Mouse (Mus musculus) liver, adult 10 weeks (tissue): ENCODE results near the gene Srsy. TPM values are rescaled to one million over a fixed set of nuclear protein-coding genes. Genes with fewer than 3 reads are reported as not detected.

Experiments used
- polyA plus RNA-seq: library from polyadenylated mRNA; stranded (reverse); fragments of 350-450 nt; fragmentation: Illumina TruSeq; extraction: RNeasy Lipid Tissue Mini Kit (QIAGEN cat#74804); gene quantifications from one replicate; pipeline ENCODE4 v1.2.3, GENCODE M21; 2014; ENCODE audit warnings: low read depth, low replicate concordance

Srsy gene
- not detected for polyA plus RNA-seq

GRCm38 (mm10) chrY:17937230-17937629 is at the start of gene Srsy:
TSS of gene Srsy (minus strand) at chrY:17937330.

Other genes starting within 250 kb of the Srsy start
- not detected for gene Gm21904, start 91.1 kb downstream of the Srsy start, polyA plus RNA-seq
- not detected for gene Gm20772, start 62.6 kb downstream of the Srsy start, polyA plus RNA-seq
- gene Gm20831, start 62.6 kb downstream of the Srsy start, polyA plus RNA-seq: not detected
- not detected for gene Gm21764, start 124.5 kb upstream of the Srsy start, polyA plus RNA-seq
- gene Ssty1, start 151.8 kb upstream of the Srsy start, polyA plus RNA-seq: not detected